Mouse (Mus musculus) gastrocnemius, postnatal 36 days (tissue): ENCODE measurements around the gene Acbd6. TPM values are rescaled to one million over a fixed set of nuclear protein-coding genes. Genes with fewer than 3 reads are reported as not detected.

Source experiments
- DNase-seq, 2 experiments: peaks; one replicate each; pipeline ENCODE4 v3.0.0; 2022
- intact Hi-C: fragments of 180-260 bp; cut with DNase I; formaldehyde crosslinking; loops from one replicate; pipeline ENCODE4 v1.15.1; 2025
- total RNA-seq, 2 experiments: library from RNA; stranded (reverse); gene quantifications; 2 replicates each; pipeline ENCODE4 v1.2.3; 2021

Gene Acbd6
- total RNA-seq, 2 experiments from 2014 or later = 47.6 to 54.0 TPM

- intact Hi-C loops = no loop called here
- no peak for DNase-seq
Measured at GRCm38 (mm10) chr1:155713306-155713705, 155.4 kb downstream of the Acbd6 start.

GRCm38 (mm10) chr1:155715366-155715765 is 157.4 kb downstream of the Acbd6 start:
- intact Hi-C loops = no loop called here
- DNase-seq = no peak

- no peak for DNase-seq
- intact Hi-C loops = no loop called here
Measured at GRCm38 (mm10) chr1:155717301-155717700, 159.4 kb downstream of the Acbd6 start.

- DNase-seq = no peak
- intact Hi-C loops = no loop called here
Measured at GRCm38 (mm10) chr1:155718851-155719250, 160.9 kb downstream of the Acbd6 start.

GRCm38 (mm10) chr1:155720006-155720405 is 162.1 kb downstream of the Acbd6 start:
- no peak for DNase-seq
- intact Hi-C loops = loop anchor here (2.0 kb wide), 1 partner anchor 145 kb away; no protein-coding TSS in a partner anchor

- peak; percentile 32 to 40 for DNase-seq
Measured at GRCm38 (mm10) chr1:155721443-155721842, 163.5 kb downstream of the Acbd6 start.

GRCm38 (mm10) chr1:155722185-155722584 is 164.3 kb downstream of the Acbd6 start:
- intact Hi-C loops = no loop called here
- DNase-seq = no peak

More at GRCm38 (mm10) chr1:155721443-155721842, 163.5 kb downstream of the Acbd6 start:
- intact Hi-C loops = loop anchor here (2.0 kb wide), 1 partner anchor 147 kb away; no protein-coding TSS in a partner anchor

GRCm38 (mm10) chr1:155724301-155724700 is 166.4 kb downstream of the Acbd6 start:
- no peak for DNase-seq
- intact Hi-C loops = no loop called here

GRCm38 (mm10) chr1:155725876-155726275 is 168.0 kb downstream of the Acbd6 start:
- no peak for DNase-seq
- intact Hi-C loops = no loop called here

GRCm38 (mm10) chr1:155727830-155728229 is 169.9 kb downstream of the Acbd6 start:
- DNase-seq = no peak
- intact Hi-C loops = no loop called here

- DNase-seq = no peak
- intact Hi-C loops = no loop called here
Measured at GRCm38 (mm10) chr1:155729113-155729795, 171.3 kb downstream of the Acbd6 start.

GRCm38 (mm10) chr1:155731156-155731555 is 173.2 kb downstream of the Acbd6 start:
- intact Hi-C loops = no loop called here
- DNase-seq = no peak

GRCm38 (mm10) chr1:155736096-155736825 is 178.3 kb downstream of the Acbd6 start:
- intact Hi-C loops = no loop called here
- DNase-seq = no peak

GRCm38 (mm10) chr1:155737017-155737808 is 179.3 kb downstream of the Acbd6 start:
- DNase-seq = no peak
- intact Hi-C loops = no loop called here

- intact Hi-C loops = no loop called here
- DNase-seq = no peak
Measured at GRCm38 (mm10) chr1:155737809-155738383, 180.0 kb downstream of the Acbd6 start.

Other genes with a start within 250 kb of the Acbd6 start
- gene Xpr1, start 140.7 kb upstream of the Acbd6 start, total RNA-seq = 10 to 100 TPM; 43.0 to 44.6 TPM
- not detected for gene Lhx4, start 193.6 kb downstream of the Acbd6 start, total RNA-seq